Mouse (Mus musculus) limb, embryonic 14.5 days (tissue): ENCODE measurements around the gene Bcar3. TPM values are rescaled to one million over a fixed set of nuclear protein-coding genes. Genes with fewer than 3 reads are reported as not detected.

Source experiments
- ATAC-seq: fragments of 200-750 bp; cut with Nextera tagmentation; 2 replicates; pipeline ENCODE4 v1.8.0; 2017; ENCODE audit warnings: low read depth, moderate number of reproducible peaks, moderate TSS enrichment; ENCODE audit not compliant: low FRiP score
- DNase-seq: peaks from one replicate; pipeline ENCODE4 v3.0.0-alpha.2; 2015; ENCODE audit warnings: low spot score
- H3K27ac ChIP-seq: fragments of 300-500 bp; sonication (generic); replicated peaks from 2 replicates; pipeline ENCODE4 v1.5.1; 2014; ENCODE audit warnings: low read depth, mild to moderate bottlenecking, low read length, moderate library complexity, mixed read lengths
- H3K27me3 ChIP-seq: fragments of 300-500 bp; sonication (generic); 2 replicates; pipeline ENCODE4 v1.6.1; 2014; ENCODE audit warnings: low read length, mixed read lengths; ENCODE audit not compliant: control insufficient read depth, insufficient read depth
- H3K36me3 ChIP-seq: fragments of 300-500 bp; sonication (generic); 2 replicates; pipeline ENCODE4 v1.6.1; 2014; ENCODE audit warnings: mild to moderate bottlenecking, low read length, moderate library complexity, mixed read lengths; ENCODE audit not compliant: control insufficient read depth, insufficient read depth
- H3K4me1 ChIP-seq: fragments of 300-500 bp; sonication (generic); 2 replicates; pipeline ENCODE4 v1.6.1; 2014; ENCODE audit warnings: antibody characterized with exemption, low read length, mixed read lengths; ENCODE audit not compliant: control insufficient read depth, insufficient read depth
- H3K4me2 ChIP-seq: fragments of 300-500 bp; sonication (generic); replicated peaks from 2 replicates; pipeline ENCODE4 v1.6.1; 2014; ENCODE audit warnings: low read depth, mild to moderate bottlenecking, low read length, moderate library complexity; ENCODE audit not compliant: severe bottlenecking
- H3K4me3 ChIP-seq: fragments of 300-500 bp; sonication (generic); replicated peaks from 2 replicates; pipeline ENCODE4 v1.5.1; 2014; ENCODE audit warnings: low read length
- H3K9ac ChIP-seq: fragments of 300-500 bp; sonication (generic); 2 replicates; pipeline ENCODE4 v1.6.1; 2014; ENCODE audit warnings: mild to moderate bottlenecking, low read depth, low read length, moderate library complexity; ENCODE audit not compliant: severe bottlenecking
- H3K9me3 ChIP-seq: fragments of 300-500 bp; sonication (generic); 2 replicates; pipeline ENCODE4 v1.6.1; 2016; ENCODE audit warnings: low read length; ENCODE audit not compliant: control insufficient read depth
- POLR2A ChIP-seq: fragments of 200-500 bp; IDR thresholded peaks from 2 replicates; pipeline ENCODE4 v1.8.0; 2012; ENCODE audit warnings: inconsistent platforms, mild to moderate bottlenecking, moderate library complexity, borderline replicate concordance; ENCODE audit not compliant: insufficient read depth, insufficient read length; ENCODE audit errors: extremely low read depth
- WGBS: fragments of 180-500 bp; shearing (Covaris S2); extraction: QIAGEN DNeasy Blood & Tissue Kit; methylation state at CpG from one replicate; pipeline ENCODE4 v1.1.7; 2014; 5-methylcytosine and 5-hydroxymethylcytosine counted together
- polyA plus RNA-seq, 2 experiments: library from polyadenylated mRNA; depleted of rRNA in 1 of 2; stranded (reverse) in 1 of 2; unstranded in 1 of 2; fragments of >200 nt; fragmentation: Nextera tagmentation in 1 of 2; extraction: Ambion mirVana in 1 of 2; gene quantifications; 2 replicates each; pipeline versions ENCODE4 v1.2.1 to v1.2.3; 2012 to 2014

Gene Bcar3
- polyA plus RNA-seq, 2 experiments: 7.8 to 7.9 TPM

- H3K4me2 ChIP-seq: peak overlapping the region; percentile 14; the same call in 1 of the 2 replicates
- H3K9me3 ChIP-seq: no peaks in the 10 kb centered on the region
- TF ChIP-seq POLR2A: no peak
- DNase-seq: no peak
- peak overlapping the region; percentile 17; the same call in 1 of the 2 replicates for H3K9ac ChIP-seq
- H3K27ac ChIP-seq: no peak overlapping the region
- H3K36me3 ChIP-seq: no peaks in the 10 kb centered on the region
- no peak overlapping the region for H3K4me3 ChIP-seq
- H3K27me3 ChIP-seq: no peaks in the 10 kb centered on the region
- no peak for ATAC-seq
- WGBS: 30% methylated on average over 5 of the region's 5 CpGs
- peaks cover 21% of the 10 kb centered on the region for H3K4me1 ChIP-seq
These were observed 189.8 kb downstream of the Bcar3 start for GRCm38 (mm10) chr3:122483783-122484130.

DNA sequence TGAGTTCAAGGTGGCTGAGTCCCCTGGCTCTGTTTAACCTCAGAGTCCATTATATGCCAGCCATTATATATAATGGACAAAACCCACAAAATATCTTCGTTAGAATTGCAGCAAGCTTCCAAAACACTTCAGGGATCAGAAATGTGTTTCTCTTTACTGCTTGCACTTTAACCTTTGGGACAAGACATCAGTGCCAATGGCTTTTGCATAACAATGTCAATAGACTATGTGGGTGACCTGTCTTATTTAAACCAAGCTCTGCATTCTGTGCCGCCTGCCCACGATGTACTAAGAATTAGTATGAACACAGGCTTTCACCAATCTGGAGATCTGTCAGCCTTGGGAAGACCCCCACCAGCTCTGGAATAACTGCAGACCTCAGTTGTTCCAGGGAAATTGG is 190.4 kb downstream of the Bcar3 start:
- DNase-seq: no peak
- no peak for TF ChIP-seq POLR2A
- Histone ChIP-seq H3K9ac (no peak overlapping the region), H3K4me3 (no peak overlapping the region), H3K36me3 (no peaks in the 10 kb centered on the region), H3K27ac (no peak overlapping the region), H3K4me1 (peaks cover 18% of the 10 kb centered on the region), H3K4me2 (no peak overlapping the region), H3K27me3 (no peaks in the 10 kb centered on the region), H3K9me3 (no peaks in the 10 kb centered on the region)
- ATAC-seq: no peak
- 72% methylated on average over 3 of the region's 3 CpGs for WGBS

DNA sequence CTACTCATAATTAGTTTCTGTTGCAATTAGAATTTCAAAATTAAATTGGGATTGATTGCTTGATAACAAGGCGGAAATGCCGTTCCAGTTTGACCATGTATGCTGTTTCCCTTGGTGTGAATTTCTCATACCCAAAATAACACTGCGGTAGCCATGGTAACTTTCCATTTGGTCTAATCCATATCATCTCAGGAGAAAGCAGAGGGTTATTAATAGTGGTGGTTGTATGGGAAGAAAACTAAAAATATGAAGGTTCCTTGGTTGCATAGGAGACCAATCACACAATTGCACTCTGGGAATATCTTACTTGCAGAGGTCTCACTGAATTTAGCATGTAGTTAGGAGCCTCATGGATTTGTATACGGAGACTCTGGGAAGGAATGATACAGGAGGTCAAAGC is 191.8 kb downstream of the Bcar3 start:
- ATAC-seq: no peak
- no peaks in the 10 kb centered on the region for H3K36me3 ChIP-seq
- no peaks in the 10 kb centered on the region for H3K27me3 ChIP-seq
- H3K4me2 ChIP-seq: no peak overlapping the region
- H3K9ac ChIP-seq: no peak overlapping the region
- no peak overlapping the region for H3K4me3 ChIP-seq
- H3K27ac ChIP-seq: no peak overlapping the region
- H3K9me3 ChIP-seq: no peaks in the 10 kb centered on the region
- no peak for TF ChIP-seq POLR2A
- DNase-seq: no peak
- WGBS: 95% methylated on average over 4 of the region's 4 CpGs
- peaks cover 10% of the 10 kb centered on the region for H3K4me1 ChIP-seq

GRCm38 (mm10) chr3:122486193-122486592 is 192.3 kb downstream of the Bcar3 start:
- Histone ChIP-seq H3K9ac (no peak overlapping the region), H3K27ac (no peak overlapping the region), H3K4me1 (peaks cover 10% of the 10 kb centered on the region), H3K4me3 (no peak overlapping the region), H3K9me3 (no peaks in the 10 kb centered on the region), H3K4me2 (no peak overlapping the region), H3K27me3 (no peaks in the 10 kb centered on the region), H3K36me3 (no peaks in the 10 kb centered on the region)
- WGBS: 52% methylated on average over 4 of the region's 4 CpGs
- TF ChIP-seq POLR2A: no peak
- no peak for DNase-seq
- ATAC-seq: no peak

DNA sequence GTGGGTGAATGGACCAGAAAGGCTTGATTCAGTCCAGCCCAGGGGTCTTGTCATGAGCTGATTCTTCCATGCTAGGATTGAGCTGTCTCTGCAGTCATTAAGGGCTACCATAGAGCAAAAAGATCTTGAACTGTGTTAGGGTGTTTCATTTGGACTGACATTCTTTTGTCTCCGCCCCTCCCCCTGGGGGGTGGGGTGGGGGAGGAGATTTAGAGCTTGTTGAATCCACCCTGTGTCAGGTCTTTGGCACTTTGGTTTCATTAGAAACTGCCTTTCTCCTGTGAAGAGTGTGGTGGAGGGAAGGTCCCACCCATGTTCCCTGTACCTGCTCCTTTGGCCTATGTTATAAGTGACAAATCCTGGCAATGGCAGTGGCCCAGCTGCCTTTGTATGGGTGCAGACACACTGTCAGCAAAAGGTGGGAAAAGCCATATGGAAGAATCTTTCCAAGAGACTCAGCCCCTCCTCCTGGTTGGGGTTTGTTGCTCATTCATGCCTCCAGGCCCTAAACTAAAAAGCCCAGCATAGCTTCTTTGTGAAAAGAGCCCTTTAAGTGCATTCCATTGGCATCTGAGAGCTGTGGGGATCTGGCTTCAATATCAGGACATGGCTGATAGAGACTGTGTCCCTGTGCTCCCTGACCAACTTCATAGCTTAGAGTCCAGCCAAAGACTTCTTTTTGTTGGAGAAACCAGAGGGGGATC is 194.3 kb downstream of the Bcar3 start:
- Histone ChIP-seq H3K4me1 (peaks cover 17% of the 10 kb centered on the region), H3K4me3 (no peak overlapping the region), H3K27me3 (no peaks in the 10 kb centered on the region), H3K4me2 (no peak overlapping the region), H3K9ac (no peak overlapping the region), H3K36me3 (no peaks in the 10 kb centered on the region), H3K27ac (no peak overlapping the region), H3K9me3 (no peaks in the 10 kb centered on the region)
- no peak for TF ChIP-seq POLR2A
- ATAC-seq (no peak), DNase-seq (no peak)
- WGBS: 69% methylated on average over 1 of the region's 1 CpGs
